Mouse (Mus musculus) kidney, postnatal 10 days (tissue): ENCODE measurements around the gene Fcer2a.

Experiments used
- DNase-seq: peaks from one replicate; pipeline ENCODE4 v3.0.0; 2021; ENCODE audit warnings: mixed read lengths

Gene Fcer2a

GRCm38 (mm10) chr8:3694121-3694520, at the start of gene Fcer2a:
Gene Fcer2a (minus strand): TSS chr8:3694175.
- no peak for DNase-seq

GRCm38 (mm10) chr8:3736947-3737346, 43.0 kb upstream of the Fcer2a start:
- DNase-seq = no peak

DNA sequence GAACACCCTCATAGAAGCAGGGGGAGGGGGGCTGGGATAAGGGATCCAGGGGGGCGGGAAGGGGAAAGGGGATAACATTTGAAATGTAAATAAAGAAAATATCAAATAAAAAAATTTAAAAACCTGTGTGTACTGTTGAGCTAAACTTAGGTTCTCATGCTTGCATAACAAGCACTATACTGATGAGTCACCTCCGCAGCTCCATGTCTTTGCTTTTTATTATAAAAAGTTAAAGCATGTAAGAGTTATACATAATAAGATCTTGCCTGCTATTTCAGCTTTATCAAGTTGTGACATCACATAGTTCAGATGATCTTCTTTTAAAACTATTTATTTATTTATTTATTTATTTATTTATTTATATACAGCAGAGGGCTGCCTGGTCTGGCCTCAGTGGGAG, 41.6 kb upstream of the Fcer2a start:
- DNase-seq = no peak

- DNase-seq = no peak
These were observed 40.1 kb upstream of the Fcer2a start for GRCm38 (mm10) chr8:3734084-3734483.

- no peak for DNase-seq
These were observed 27.1 kb upstream of the Fcer2a start for GRCm38 (mm10) chr8:3721041-3721440.

GRCm38 (mm10) chr8:3720551-3720950, 26.6 kb upstream of the Fcer2a start, which contains the start of gene Clec4g:
Gene Clec4g (minus strand): TSS chr8:3720651.
- DNase-seq = no peak

DNA sequence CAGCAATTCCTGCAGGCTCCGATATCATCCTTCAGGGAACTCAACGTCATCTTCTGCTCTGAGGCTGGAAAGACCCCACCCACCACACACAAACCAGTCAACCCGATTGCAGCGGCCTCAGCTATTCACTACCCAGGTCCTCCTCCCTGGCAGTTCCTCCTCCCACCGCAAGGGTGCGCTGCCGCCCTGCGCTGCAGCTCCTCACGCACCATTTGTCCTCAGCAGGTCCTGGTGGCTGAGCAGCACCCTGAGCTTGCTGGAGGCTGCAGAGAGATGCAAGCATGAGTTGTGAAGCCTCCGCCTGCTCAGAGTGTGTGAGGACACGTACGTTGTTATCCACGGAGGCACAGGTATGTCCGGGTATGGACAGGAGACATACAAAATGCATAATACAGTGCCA, 24.6 kb upstream of the Fcer2a start:
- DNase-seq = peak; percentile 78

DNA sequence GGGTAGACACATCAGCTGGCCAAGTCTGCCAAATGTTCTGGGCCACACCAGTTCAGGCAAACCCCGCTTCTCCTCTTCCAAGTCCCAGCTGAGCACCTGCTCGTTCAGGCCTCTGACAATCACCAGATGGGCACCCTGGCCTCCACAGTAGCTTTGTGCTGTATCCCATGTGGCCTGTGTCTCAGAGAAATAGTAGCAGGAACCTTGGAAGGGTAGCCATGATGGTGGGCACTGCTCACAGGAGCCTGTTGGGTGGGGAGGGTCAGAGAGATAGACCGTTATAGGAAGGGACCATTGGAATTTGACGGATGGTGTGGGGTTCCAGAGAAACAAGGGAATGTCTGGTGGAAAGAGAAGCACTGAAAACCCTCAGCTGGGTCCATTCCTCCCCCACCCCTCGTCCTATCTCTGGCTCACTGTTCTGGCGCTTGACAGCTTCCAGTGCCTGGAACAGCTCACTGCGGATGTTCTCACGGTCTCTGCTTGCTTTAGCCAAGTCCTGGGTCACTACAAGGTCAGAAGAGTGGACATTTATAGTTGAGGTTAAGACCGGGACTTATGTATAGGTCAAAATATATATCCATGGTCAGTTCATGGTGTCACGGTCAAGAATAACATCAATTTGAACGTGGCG, 23.5 kb upstream of the Fcer2a start:
- no peak for DNase-seq

- DNase-seq = no peak
These were observed 17.7 kb upstream of the Fcer2a start for GRCm38 (mm10) chr8:3711646-3712045.

DNA sequence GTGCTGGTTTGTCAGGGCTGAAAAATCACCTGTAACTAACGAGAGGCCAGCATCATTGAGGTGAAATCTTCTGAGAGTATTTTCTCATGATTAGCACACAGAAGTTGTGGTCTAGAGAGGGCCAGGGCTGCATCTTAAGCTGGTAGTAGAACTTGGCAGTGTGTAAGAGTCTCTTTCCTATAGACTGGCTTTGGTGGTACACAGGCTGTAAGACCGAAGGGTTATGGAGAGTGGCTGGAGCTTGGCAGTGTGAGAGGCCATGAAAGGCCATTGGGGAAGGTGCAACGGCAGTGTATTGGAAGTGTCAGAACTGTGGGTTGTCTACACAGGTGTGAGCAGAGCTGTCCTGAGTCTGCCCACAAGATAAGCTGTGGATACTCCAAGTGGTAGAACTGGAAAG, 16.3 kb upstream of the Fcer2a start:
- DNase-seq = no peak

DNA sequence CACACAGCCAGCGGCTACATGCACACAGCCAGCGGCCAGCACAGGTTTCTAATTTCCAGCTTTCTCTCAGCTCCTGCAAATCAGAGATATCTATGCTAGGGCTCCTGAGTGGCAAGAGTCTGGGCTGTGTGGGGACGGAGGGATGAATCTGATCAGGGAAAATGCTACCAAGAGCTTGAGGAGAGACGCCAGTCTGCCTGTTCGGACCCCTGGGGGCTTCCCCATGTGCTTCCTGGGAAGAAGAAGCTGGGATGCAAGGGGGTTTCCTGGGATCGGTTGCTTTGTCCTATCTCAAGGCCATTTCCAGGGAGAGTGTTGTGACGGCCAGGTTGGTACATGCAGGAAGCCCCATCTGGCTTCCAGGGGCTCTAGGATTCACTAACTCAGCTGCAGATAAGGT, 13.6 kb upstream of the Fcer2a start:
- DNase-seq = no peak

GRCm38 (mm10) chr8:3705711-3706110, 11.7 kb upstream of the Fcer2a start:
- peak; percentile 31 for DNase-seq

- DNase-seq = no peak
These were observed 7.5 kb upstream of the Fcer2a start for GRCm38 (mm10) chr8:3701491-3701890.

DNA sequence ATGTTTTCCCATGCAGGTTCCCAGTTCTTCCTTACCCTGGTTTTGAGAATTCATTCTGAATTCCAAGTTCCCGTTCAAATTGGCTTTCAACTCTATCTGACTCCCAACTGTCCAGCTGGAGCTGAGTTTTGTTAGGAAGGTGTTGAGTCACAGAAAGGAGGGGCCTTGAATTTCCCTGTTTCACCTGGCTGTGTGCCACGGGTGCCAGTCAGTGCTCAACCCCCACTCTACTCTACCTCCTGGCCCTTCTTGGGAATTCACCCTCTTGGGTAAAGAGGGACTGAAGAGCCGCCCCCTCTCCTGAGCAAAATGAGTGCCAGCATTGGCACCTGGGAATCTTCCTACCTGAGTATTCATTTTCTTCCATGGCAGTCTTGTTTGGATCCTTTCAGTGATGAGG, 3.2 kb downstream of the Fcer2a start:
- no peak for DNase-seq

GRCm38 (mm10) chr8:3687537-3687936, 6.4 kb downstream of the Fcer2a start:
- no peak for DNase-seq

DNA sequence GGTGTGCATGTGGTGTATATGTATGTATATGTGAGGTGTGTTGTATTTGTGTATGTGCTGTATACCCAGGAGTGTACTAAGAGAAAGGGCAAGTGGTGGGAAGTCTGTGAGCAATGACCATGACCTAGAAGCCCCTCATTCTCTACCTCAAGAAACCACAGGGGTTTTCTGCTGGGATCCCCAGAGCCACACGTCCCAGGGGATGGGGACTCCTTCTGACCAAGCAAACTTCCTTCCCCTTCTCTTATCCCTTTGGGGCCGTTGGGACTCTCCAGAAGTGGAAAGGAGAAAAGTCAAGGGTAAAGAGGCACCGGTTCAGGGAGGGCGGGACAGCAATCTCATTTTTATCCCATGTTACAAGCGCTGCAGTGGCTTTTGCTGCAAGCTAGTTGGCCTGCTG, 8.6 kb downstream of the Fcer2a start:
- no peak for DNase-seq

GRCm38 (mm10) chr8:3684530-3684929, 9.4 kb downstream of the Fcer2a start:
- no peak for DNase-seq

- DNase-seq = no peak
These were observed 10.4 kb downstream of the Fcer2a start for GRCm38 (mm10) chr8:3683408-3684176.

GRCm38 (mm10) chr8:3682435-3682834, 11.5 kb downstream of the Fcer2a start:
- no peak for DNase-seq

GRCm38 (mm10) chr8:3679656-3680055, 14.3 kb downstream of the Fcer2a start:
- DNase-seq = no peak

DNA sequence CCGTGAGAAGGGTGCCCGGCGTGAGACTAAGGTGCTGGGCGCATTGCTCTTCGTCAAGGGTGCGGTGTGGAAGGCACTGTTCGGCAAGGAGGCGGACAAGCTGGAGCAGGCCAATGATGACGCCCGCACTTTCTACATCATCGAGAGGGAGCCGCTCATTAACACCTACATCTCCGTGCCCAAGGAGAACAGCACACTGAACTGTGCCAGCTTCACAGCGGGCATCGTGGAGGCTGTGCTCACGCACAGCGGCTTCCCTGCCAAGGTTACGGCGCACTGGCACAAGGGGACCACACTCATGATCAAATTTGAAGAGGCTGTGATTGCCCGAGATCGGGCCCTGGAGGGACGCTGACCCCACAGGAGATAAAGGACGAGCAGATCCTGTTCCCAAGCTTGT, 14.7 kb downstream of the Fcer2a start:
- DNase-seq = no peak

DNA sequence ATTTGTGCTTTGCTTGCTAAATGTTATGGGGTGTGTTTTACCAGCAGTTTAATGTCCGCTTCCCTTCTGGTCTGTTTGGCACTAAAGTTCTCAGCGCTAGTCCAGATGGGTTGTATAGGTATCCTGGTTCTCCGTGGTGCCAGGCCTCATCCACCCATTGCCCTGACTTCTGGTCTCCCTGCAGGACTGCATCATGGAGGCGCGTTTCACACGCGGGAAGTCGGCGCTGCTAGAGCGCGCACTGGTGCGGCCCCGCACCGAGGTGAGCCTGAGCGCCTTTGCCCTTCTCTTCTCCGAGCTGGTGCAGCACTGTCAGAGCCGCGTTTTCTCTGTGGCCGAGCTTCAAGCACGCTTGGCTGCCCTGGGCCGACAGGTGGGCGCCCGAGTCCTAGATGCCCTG, 15.1 kb downstream of the Fcer2a start:
- DNase-seq = no peak

DNA sequence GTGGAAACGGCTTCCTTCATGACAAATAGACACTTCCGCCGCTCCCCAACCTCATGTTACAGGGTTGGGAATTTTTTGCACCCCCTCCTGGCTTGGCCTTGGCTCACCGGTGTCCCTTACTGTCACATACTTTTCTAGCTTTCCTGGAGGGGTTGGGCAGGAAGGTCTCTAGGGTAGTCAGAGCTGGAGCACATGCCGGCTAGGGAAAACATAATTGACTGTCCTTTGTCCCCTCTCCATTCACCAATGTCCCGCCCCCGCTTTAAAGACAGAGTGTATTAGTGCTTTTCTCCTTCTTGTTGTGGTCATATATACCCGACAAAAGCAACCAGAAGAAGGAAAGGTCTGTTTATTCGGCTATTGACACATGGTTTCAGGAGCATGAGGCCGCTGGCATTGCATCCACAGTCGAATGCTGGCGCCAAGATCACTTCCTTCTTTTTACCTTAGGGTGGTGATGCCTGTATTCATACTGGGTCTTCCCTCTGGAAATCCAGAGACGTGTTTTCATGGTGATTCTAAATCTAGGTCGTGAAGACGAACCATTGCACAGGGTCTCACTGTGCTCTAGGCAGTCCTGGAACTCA, 16.9 kb downstream of the Fcer2a start:
- no peak for DNase-seq
